Mouse (Mus musculus) embryonic facial prominence, embryonic 13.5 days (tissue): ENCODE data around the gene Cntnap2. TPM values are rescaled to one million over a fixed set of nuclear protein-coding genes. Genes with fewer than 3 reads are reported as not detected.
"Not testable (repeated sequence)": the region's sequence is repeated elsewhere in the genome, so short reads cannot be mapped to it uniquely, and the experiment has no call there.

Source experiments
- ATAC-seq: fragments of 200-750 bp; cut with Nextera tagmentation; 2 replicates; pipeline ENCODE4 v1.8.0; 2017; ENCODE audit warnings: low read depth; ENCODE audit not compliant: insufficient number of reproducible peaks, insufficient read depth, low FRiP score, low TSS enrichment
- H3K27ac ChIP-seq: fragments of 300-500 bp; sonication (generic); 2 replicates; pipeline ENCODE4 v1.5.1; 2015; ENCODE audit warnings: moderate library complexity, mild to moderate bottlenecking, inconsistent platforms
- H3K27me3 ChIP-seq: fragments of 300-500 bp; sonication (generic); 2 replicates; pipeline ENCODE4 v1.6.1; 2015; ENCODE audit warnings: mild to moderate bottlenecking, inconsistent platforms
- H3K36me3 ChIP-seq: fragments of 300-500 bp; sonication (generic); 2 replicates; pipeline ENCODE4 v1.6.1; 2015; ENCODE audit warnings: mild to moderate bottlenecking, inconsistent platforms
- H3K4me1 ChIP-seq: fragments of 300-500 bp; sonication (generic); 2 replicates; pipeline ENCODE4 v1.6.1; 2015; ENCODE audit warnings: inconsistent platforms
- H3K4me2 ChIP-seq: fragments of 300-500 bp; sonication (generic); 2 replicates; pipeline ENCODE4 v1.6.1; 2015; ENCODE audit warnings: moderate library complexity, mild to moderate bottlenecking, inconsistent platforms
- H3K4me3 ChIP-seq: fragments of 300-500 bp; sonication (generic); 2 replicates; pipeline ENCODE4 v1.5.1; 2015; ENCODE audit warnings: mild to moderate bottlenecking, inconsistent platforms
- H3K9ac ChIP-seq: fragments of 300-500 bp; sonication (generic); 2 replicates; pipeline ENCODE4 v1.6.1; 2015; ENCODE audit warnings: mild to moderate bottlenecking, inconsistent platforms
- H3K9me3 ChIP-seq: fragments of 300-500 bp; sonication (generic); 2 replicates; pipeline ENCODE4 v1.6.1; 2016; ENCODE audit warnings: inconsistent platforms
- WGBS: fragments of 180-500 bp; shearing (Covaris S2); methylation state at CpG from one replicate; pipeline ENCODE4 v1.1.7; 2015; ENCODE audit warnings: mixed read lengths; 5-methylcytosine and 5-hydroxymethylcytosine counted together
- polyA plus RNA-seq: library from polyadenylated mRNA; unstranded; fragments of >200 nt; fragmentation: Nextera tagmentation; extraction: Ambion mirVana; gene quantifications from 2 replicates; pipeline ENCODE4 v1.2.1, GENCODE M21; 2015

Gene Cntnap2
- polyA plus RNA-seq, 1 experiment from 2014 or later = 3.1 TPM

GRCm38 (mm10) chr6:47272606-47273575 lies 2213.7 kb downstream of the Cntnap2 start:
- WGBS = 64% methylated on average over 8 of the region's 8 CpGs
- ATAC-seq = no peak
- H3K9ac ChIP-seq = no peak overlapping the region
- no peaks in the 10 kb centered on the region for H3K27me3 ChIP-seq
- no peaks in the 10 kb centered on the region for H3K9me3 ChIP-seq
- no peak overlapping the region for H3K4me2 ChIP-seq
- H3K36me3 ChIP-seq = no peaks in the 10 kb centered on the region
- 0 out of 2 replicates have a peak, but pooled peaks cover 3% of the 10 kb centered on the region for H3K4me1 ChIP-seq
- H3K27ac ChIP-seq = no peak overlapping the region
- no peak overlapping the region for H3K4me3 ChIP-seq

- Histone ChIP-seq H3K27me3 (no peaks in the 10 kb centered on the region), H3K36me3 (no peaks in the 10 kb centered on the region), H3K9me3 (no peaks in the 10 kb centered on the region), H3K4me3 (no peak overlapping the region), H3K4me1 (0 out of 2 replicates have a peak, but pooled peaks cover 3% of the 10 kb centered on the region), H3K27ac (no peak overlapping the region), H3K4me2 (no peak overlapping the region), H3K9ac (no peak overlapping the region)
- ATAC-seq = no peak
- 53% methylated on average over 2 of the region's 2 CpGs for WGBS
Observed at GRCm38 (mm10) chr6:47275065-47275464, 2215.9 kb downstream of the Cntnap2 start.

- no peaks in the 10 kb centered on the region for H3K27me3 ChIP-seq
- ATAC-seq = no peak
Observed at GRCm38 (mm10) chr6:47279183-47279582, 2220.0 kb downstream of the Cntnap2 start.

GRCm38 (mm10) chr6:47281584-47281983 lies 2222.4 kb downstream of the Cntnap2 start:
- H3K4me2 ChIP-seq = no peak overlapping the region
- H3K27me3 ChIP-seq = no peaks in the 10 kb centered on the region
- ATAC-seq = no peak
- H3K27ac ChIP-seq = no peak overlapping the region
- H3K36me3 ChIP-seq = no peaks in the 10 kb centered on the region
- H3K4me1 ChIP-seq = peaks cover 9% of the 10 kb centered on the region; the same call in 1 of the 2 replicates
- H3K9me3 ChIP-seq = no peaks in the 10 kb centered on the region
- H3K4me3 ChIP-seq = no peak overlapping the region
- no peak overlapping the region for H3K9ac ChIP-seq

More at GRCm38 (mm10) chr6:47279183-47279582, 2220.0 kb downstream of the Cntnap2 start:
- Histone ChIP-seq H3K4me1 (peaks cover 6% of the 10 kb centered on the region; the same call in 1 of the 2 replicates), H3K27ac (no peak overlapping the region), H3K4me2 (no peak overlapping the region), H3K4me3 (no peak overlapping the region), H3K9ac (no peak overlapping the region), H3K9me3 (no peaks in the 10 kb centered on the region), H3K36me3 (no peaks in the 10 kb centered on the region)
- WGBS = 24% methylated on average over 1 of the region's 1 CpGs

GRCm38 (mm10) chr6:47284794-47285193 lies 2225.6 kb downstream of the Cntnap2 start:
- WGBS = 66% methylated on average over 2 of the region's 2 CpGs
- H3K9me3 ChIP-seq = no peaks in the 10 kb centered on the region

GRCm38 (mm10) chr6:47285742-47286141 lies 2226.6 kb downstream of the Cntnap2 start:
- no peak overlapping the region for H3K27ac ChIP-seq
- H3K4me1 ChIP-seq = peaks cover 9% of the 10 kb centered on the region; the same call in 1 of the 2 replicates
- H3K4me2 ChIP-seq = no peak overlapping the region
- no peaks in the 10 kb centered on the region for H3K9me3 ChIP-seq
- ATAC-seq = no peak
- whole genome bisulfite sequencing = 85% methylated on average over 1 of the region's 1 CpGs
- no peak overlapping the region for H3K4me3 ChIP-seq
- no peaks in the 10 kb centered on the region for H3K36me3 ChIP-seq
- no peak overlapping the region for H3K9ac ChIP-seq
- H3K27me3 ChIP-seq = no peaks in the 10 kb centered on the region

More at GRCm38 (mm10) chr6:47284794-47285193, 2225.6 kb downstream of the Cntnap2 start:
- H3K4me2 ChIP-seq = no peak overlapping the region
- no peak for ATAC-seq
- no peak overlapping the region for H3K9ac ChIP-seq
- H3K4me1 ChIP-seq = peaks cover 9% of the 10 kb centered on the region; the same call in 1 of the 2 replicates
- no peak overlapping the region for H3K4me3 ChIP-seq
- no peaks in the 10 kb centered on the region for H3K36me3 ChIP-seq
- no peaks in the 10 kb centered on the region for H3K27me3 ChIP-seq
- no peak overlapping the region for H3K27ac ChIP-seq

- not testable (repeated sequence) for H3K27me3 ChIP-seq, H3K4me3 ChIP-seq, H3K27ac ChIP-seq, ATAC-seq, H3K9ac ChIP-seq, H3K4me1 ChIP-seq, H3K9me3 ChIP-seq, H3K36me3 ChIP-seq, H3K4me2 ChIP-seq
- WGBS = 61% methylated on average over 12 of the region's 12 CpGs
Observed at GRCm38 (mm10) chr6:47286247-47286967, 2227.2 kb downstream of the Cntnap2 start.

GRCm38 (mm10) chr6:47287722-47288121 lies 2228.6 kb downstream of the Cntnap2 start:
- no peak for ATAC-seq
- Histone ChIP-seq H3K9ac (no peak overlapping the region), H3K9me3 (no peaks in the 10 kb centered on the region), H3K27me3 (no peaks in the 10 kb centered on the region), H3K4me2 (no peak overlapping the region), H3K27ac (no peak overlapping the region), H3K36me3 (no peaks in the 10 kb centered on the region), H3K4me3 (no peak overlapping the region), H3K4me1 (peaks cover 3% of the 10 kb centered on the region; the same call in 1 of the 2 replicates)
- WGBS = 52% methylated on average over 1 of the region's 1 CpGs

GRCm38 (mm10) chr6:47291973-47292372 lies 2232.8 kb downstream of the Cntnap2 start:
- Histone ChIP-seq H3K9ac (no peak overlapping the region), H3K27me3 (no peaks in the 10 kb centered on the region), H3K36me3 (no peaks in the 10 kb centered on the region), H3K9me3 (no peaks in the 10 kb centered on the region), H3K4me2 (no peak overlapping the region), H3K4me1 (no peaks in the 10 kb centered on the region), H3K4me3 (no peak overlapping the region), H3K27ac (no peak overlapping the region)
- no peak for ATAC-seq

- WGBS = 74% methylated on average over 3 of the region's 3 CpGs
- H3K27ac ChIP-seq = no peak overlapping the region
- H3K4me2 ChIP-seq = no peak overlapping the region
- no peaks in the 10 kb centered on the region for H3K27me3 ChIP-seq
- H3K9ac ChIP-seq = no peak overlapping the region
- ATAC-seq = no peak
- H3K9me3 ChIP-seq = no peaks in the 10 kb centered on the region
- no peaks in the 10 kb centered on the region for H3K4me1 ChIP-seq
- no peak overlapping the region for H3K4me3 ChIP-seq
- no peaks in the 10 kb centered on the region for H3K36me3 ChIP-seq
Observed at GRCm38 (mm10) chr6:47292437-47292836, 2233.3 kb downstream of the Cntnap2 start.

GRCm38 (mm10) chr6:47294433-47294832 lies 2235.3 kb downstream of the Cntnap2 start:
- no peaks in the 10 kb centered on the region for H3K36me3 ChIP-seq
- no peaks in the 10 kb centered on the region for H3K27me3 ChIP-seq
- H3K9ac ChIP-seq = no peak overlapping the region
- no peak overlapping the region for H3K27ac ChIP-seq
- H3K9me3 ChIP-seq = no peaks in the 10 kb centered on the region
- H3K4me3 ChIP-seq = no peak overlapping the region
- H3K4me1 ChIP-seq = no peaks in the 10 kb centered on the region
- no peak overlapping the region for H3K4me2 ChIP-seq
- ATAC-seq = no peak
- WGBS = 57% methylated on average over 1 of the region's 1 CpGs
